Mouse (Mus musculus): ENCODE results near the gene Dbndd2.

GRCm38 (mm10) chr2:164504919-164505318 is 19.0 kb downstream of the Dbndd2 start:
- no peak for TF ChIP-seq CTCF (IDR thresholded peaks at IDR 0.05; ENCODE audit: low read depth, low read length)
- no peak for TF ChIP-seq POLR2A (IDR thresholded peaks at IDR 0.05; ENCODE audit: extremely low read depth, insufficient read depth, low read length)

Measured in liver, adult 2 months (tissue).